Mouse (Mus musculus) kidney, adult 11 months (tissue): ENCODE data around the gene Gm44805.
"Not testable (repeated sequence)": the region's sequence is repeated elsewhere in the genome, so short reads cannot be mapped to it uniquely, and the experiment has no call there.

Source experiments
- DNase-seq: peaks from one replicate; pipeline ENCODE4 v3.0.0; 2022

Gene Gm44805

GRCm38 (mm10) chr7:19698907-19699826 is 17.9 kb upstream of the Gm44805 start, which contains the start of gene Apoe:
Gene Apoe (minus strand): TSS chr7:19699188.
- peak; percentile 68 for DNase-seq

GRCm38 (mm10) chr7:19697949-19698906 is 17.0 kb upstream of the Gm44805 start:
- no peak for DNase-seq

- no peak for DNase-seq
Observed at GRCm38 (mm10) chr7:19696336-19696873, 15.2 kb upstream of the Gm44805 start.

GRCm38 (mm10) chr7:19695881-19696280 is 14.7 kb upstream of the Gm44805 start:
- no peak for DNase-seq

- no peak for DNase-seq
Observed at GRCm38 (mm10) chr7:19695213-19695594, 14.0 kb upstream of the Gm44805 start.

GRCm38 (mm10) chr7:19694336-19695212 is 13.4 kb upstream of the Gm44805 start:
- no peak for DNase-seq

- no peak for DNase-seq
Observed at GRCm38 (mm10) chr7:19693421-19693820, 12.2 kb upstream of the Gm44805 start.

GRCm38 (mm10) chr7:19691873-19692865 is 10.9 kb upstream of the Gm44805 start, which contains the start of gene Apoc1:
Gene Apoc1 (minus strand): TSS chr7:19692660.
- DNase-seq = no peak

- DNase-seq = no peak
Observed at GRCm38 (mm10) chr7:19691434-19691833, 10.2 kb upstream of the Gm44805 start.

- DNase-seq = no peak
Observed at GRCm38 (mm10) chr7:19690845-19691244, 9.6 kb upstream of the Gm44805 start.

- DNase-seq = no peak
Observed at GRCm38 (mm10) chr7:19688611-19689010, 7.4 kb upstream of the Gm44805 start.

- DNase-seq = no peak
Observed at GRCm38 (mm10) chr7:19688101-19688500, 6.9 kb upstream of the Gm44805 start.

GRCm38 (mm10) chr7:19686927-19687583 is 5.8 kb upstream of the Gm44805 start:
- not testable (repeated sequence) for DNase-seq

- DNase-seq = no peak
Observed at GRCm38 (mm10) chr7:19686521-19686920, 5.3 kb upstream of the Gm44805 start.

GRCm38 (mm10) chr7:19685374-19685773 is 4.2 kb upstream of the Gm44805 start:
- peak; percentile 31 for DNase-seq

- no peak for DNase-seq
Observed at GRCm38 (mm10) chr7:19683771-19684201, 2.6 kb upstream of the Gm44805 start.

GRCm38 (mm10) chr7:19682979-19683378 is 1.8 kb upstream of the Gm44805 start:
- no peak for DNase-seq

- no peak for DNase-seq
Observed at GRCm38 (mm10) chr7:19680702-19681101, 521 bp downstream of the Gm44805 start.

- no peak for DNase-seq
Observed at GRCm38 (mm10) chr7:19678901-19679300, 2.3 kb downstream of the Gm44805 start.

- DNase-seq = no peak
Observed at GRCm38 (mm10) chr7:19677872-19678271, 3.4 kb downstream of the Gm44805 start, which contains the start of gene Apoc2. Gene Apoc2 (minus strand): TSS chr7:19677941.
